Comparison of ENCODE assay signal across 8 mouse cellular contexts in the genomic region with DNA sequence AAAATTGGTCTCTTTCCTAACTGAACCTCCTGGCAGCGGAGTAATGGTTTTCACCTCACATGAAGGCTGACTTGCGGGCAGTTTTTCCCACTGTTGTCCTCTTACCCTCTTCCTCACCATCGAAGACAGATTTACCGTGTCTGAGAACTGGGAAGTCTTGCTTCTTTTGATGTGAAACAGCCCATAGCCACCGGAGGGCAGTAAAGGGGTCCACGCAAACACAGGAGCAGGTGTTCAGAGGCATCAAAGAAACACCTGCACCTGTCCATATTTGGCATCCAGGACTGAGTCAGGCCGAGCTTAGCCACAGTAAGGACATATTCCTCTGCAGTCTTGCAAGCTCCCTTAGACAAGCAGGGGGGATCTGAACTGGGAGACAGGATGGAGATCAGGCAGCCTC. TPM values are rescaled to one million over a fixed set of nuclear protein-coding genes. Genes with fewer than 3 reads are reported as not detected.
DNase-seq lines count a peak whose midpoint lies in the region; ATAC-seq and TF ChIP-seq lines count a peak whose summit lies in the region.

No protein-coding gene starts in this region.

- WGBS in kidney, embryonic 14.5 days, result 5% methylated on average over 7 of the region's 7 CpGs
- 7% methylated on average over 7 of the region's 7 CpGs for WGBS in forebrain, embryonic 11.5 days
- 8% methylated on average over 7 of the region's 7 CpGs for WGBS in limb, embryonic 13.5 days

- peak overlapping the region; percentile 48 for H3K4me2 ChIP-seq in kidney, embryonic 14.5 days (replicated peaks; ENCODE audit: low read depth, low read length)
- H3K4me2 ChIP-seq in forebrain, embryonic 11.5 days (ENCODE audit: low read depth, low read length, severe bottlenecking), result peak overlapping the region; percentile 46
- H3K4me2 ChIP-seq in limb, embryonic 13.5 days (replicated peaks), result peak overlapping the region; percentile 62

- in situ Hi-C loops in ES-E14 (cut with MboI; ENCODE audit: low sequenced_read_pairs in 2 of 2, unreplicated experiment in 2 of 2), result no loop called here

- no peak overlapping the region for H3K27ac ChIP-seq in kidney, embryonic 14.5 days (ENCODE audit: low read depth, low read length)
- H3K27ac ChIP-seq in ES-E14 (ENCODE audit: insufficient read depth, low read depth, low read length, poor library complexity, severe bottlenecking), result peak overlapping the region; percentile 50; the same call in 1 of the 2 replicates
- no peak overlapping the region for H3K27ac ChIP-seq in forebrain, embryonic 11.5 days (ENCODE audit: low read depth, low read length)
- H3K27ac ChIP-seq in limb, embryonic 13.5 days, result no peak overlapping the region

- DNase-seq in kidney, adult 11 months, result no peak
- DNase-seq in ES-E14 (ENCODE audit: low read depth, low spot score), result peak; percentile 44
- peak; percentile 55 for DNase-seq in forebrain, embryonic 11.5 days (ENCODE audit: low spot score)
- DNase-seq in frontal cortex, postnatal 14 days (ENCODE audit: low spot score in 2 of 2), result no peak
- no peak for DNase-seq in layer of hippocampus, adult 18-20 months (ENCODE audit: low spot score in 2 of 2)
- no peak for DNase-seq in right cerebral cortex, postnatal 14 days

- ATAC-seq in kidney, embryonic 14.5 days (ENCODE audit: low FRiP score, low TSS enrichment), result no peak
- no peak for ATAC-seq in forebrain, embryonic 11.5 days (replicated peaks; ENCODE audit: low FRiP score)
- ATAC-seq in limb, embryonic 13.5 days (ENCODE audit: low FRiP score, low read depth), result no peak

- H3K4me1 ChIP-seq in kidney, embryonic 14.5 days (ENCODE audit: control insufficient read depth, insufficient read depth, low read length), result peaks cover 9% of the 10 kb centered on the region; the same call in 1 of the 2 replicates
- H3K4me1 ChIP-seq in ES-E14 (ENCODE audit: control insufficient read depth in 2 of 2, insufficient read depth in 2 of 2, low read length in 2 of 2, poor library complexity in 1 of 2), result peaks cover 3 to 4% of the 10 kb centered on the region in 2 experiments; a peak in 3 of 4 replicates
- 0 out of 2 replicates have a peak, but pooled peaks cover 4% of the 10 kb centered on the region for H3K4me1 ChIP-seq in forebrain, embryonic 11.5 days (replicated peaks; ENCODE audit: control insufficient read depth, insufficient read depth, low read length)
- peaks cover 16% of the 10 kb centered on the region for H3K4me1 ChIP-seq in limb, embryonic 13.5 days

- H3K9me3 ChIP-seq in kidney, embryonic 14.5 days (ENCODE audit: control insufficient read depth, low read length), result no peaks in the 10 kb centered on the region
- H3K9me3 ChIP-seq in ES-E14 (ENCODE audit: control insufficient read depth, insufficient read depth, low read depth, low read length), result no peaks in the 10 kb centered on the region
- no peaks in the 10 kb centered on the region for H3K9me3 ChIP-seq in forebrain, embryonic 11.5 days (ENCODE audit: control insufficient read depth, low read length)
- H3K9me3 ChIP-seq in limb, embryonic 13.5 days, result no peaks in the 10 kb centered on the region

- peak overlapping the region; percentile 32; the same call in 1 of the 2 replicates for H3K9ac ChIP-seq in kidney, embryonic 14.5 days (ENCODE audit: low read depth, low read length)
- no peak overlapping the region for H3K9ac ChIP-seq in ES-E14 (ENCODE audit: insufficient read depth, low read depth, low read length, poor library complexity, severe bottlenecking)
- H3K9ac ChIP-seq in forebrain, embryonic 11.5 days (ENCODE audit: low read length), result peak overlapping the region; percentile 45; the same call in 1 of the 2 replicates
- peak overlapping the region; percentile 62; the same call in 1 of the 2 replicates for H3K9ac ChIP-seq in limb, embryonic 13.5 days

- no peaks in the 10 kb centered on the region; the same call in 1 of the 2 replicates for H3K27me3 ChIP-seq in kidney, embryonic 14.5 days (ENCODE audit: control insufficient read depth, insufficient read depth, low read length)
- no peaks in the 10 kb centered on the region for H3K27me3 ChIP-seq in forebrain, embryonic 11.5 days (ENCODE audit: control insufficient read depth, insufficient read depth, low read length)
- 0 out of 2 replicates have a peak, but pooled peaks cover 4% of the 10 kb centered on the region for H3K27me3 ChIP-seq in limb, embryonic 13.5 days

- H3K36me3 ChIP-seq in kidney, embryonic 14.5 days (ENCODE audit: control insufficient read depth, insufficient read depth, low read length), result no peaks in the 10 kb centered on the region
- H3K36me3 ChIP-seq in ES-E14 (ENCODE audit: control insufficient read depth, insufficient read depth, low read length, poor library complexity, severe bottlenecking), result no peaks in the 10 kb centered on the region
- H3K36me3 ChIP-seq in forebrain, embryonic 11.5 days (ENCODE audit: control insufficient read depth, insufficient read depth, low read length), result no peaks in the 10 kb centered on the region
- no peaks in the 10 kb centered on the region for H3K36me3 ChIP-seq in limb, embryonic 13.5 days

- peak overlapping the region; percentile 25 for H3K4me3 ChIP-seq in kidney, embryonic 14.5 days (ENCODE audit: low read length)
- peak overlapping the region in 1 of 2 experiments; percentile 3; a peak in 2 of 4 replicates for H3K4me3 ChIP-seq in ES-E14 (ENCODE audit: insufficient read depth in 1 of 2, low read depth in 1 of 2, low read length in 2 of 2, poor library complexity in 1 of 2, severe bottlenecking in 1 of 2)
- no peak overlapping the region for H3K4me3 ChIP-seq in forebrain, embryonic 11.5 days (ENCODE audit: low read depth, low read length)
- H3K4me3 ChIP-seq in limb, embryonic 13.5 days, result peak overlapping the region; percentile 34

TF ChIP-seq in ES-E14, 5 proteins besides CTCF, POLR2A, EP300 and RAD21:
- TF ChIP-seq ZNF384 (IDR thresholded peaks at IDR 0.05; ENCODE audit: low read depth, low read length) (no peak), HCFC1 (IDR thresholded peaks at IDR 0.05; ENCODE audit: borderline replicate concordance, insufficient read depth, low read length) (no peak), CHD2 (IDR thresholded peaks at IDR 0.05; ENCODE audit: low read depth, low read length) (no peak), MAFK (IDR thresholded peaks at IDR 0.05; ENCODE audit: insufficient read depth, low read depth, low read length) (no peak), ZC3H11A (IDR thresholded peaks at IDR 0.05; ENCODE audit: borderline replicate concordance, low read depth, low read length) (no peak)

RNA-seq across cellular contexts. Expression of gene 4933402J07Rik, which starts 7.2 kb away (rescaled TPM):
- polyA plus RNA-seq in kidney, embryonic 14.5 days (2014; fragmentation: Nextera tagmentation; extraction: Ambion mirVana), result not detected in 2 replicates
- not detected in 2 replicates for total RNA-seq in ES-E14 (2012; rRNA removed)
- polyA plus RNA-seq in forebrain, embryonic 11.5 days (2014; fragmentation: Nextera tagmentation; extraction: Ambion mirVana), result not detected in 2 replicates
- not detected in 2 replicates for polyA plus RNA-seq in limb, embryonic 13.5 days (2015; fragmentation: Nextera tagmentation; extraction: Ambion mirVana)
- total RNA-seq in layer of hippocampus, adult 18-20 months (2021), result not detected

Comparison
In these comparisons a context has a peak if more than half of its experiments do, and no peak if none do; other contexts are left out.
1. DNase-seq: peak in ES-E14 (single experiment) and forebrain, embryonic 11.5 days (single experiment); none in kidney, adult 11 months (single experiment), frontal cortex, postnatal 14 days (0 of 2), layer of hippocampus, adult 18-20 months (0 of 2) and right cerebral cortex, postnatal 14 days (single experiment).
2. Peak in every context shown above with its lines, with median percentiles within 50 percentile points of each other: H3K4me2 ChIP-seq.